Mouse (Mus musculus): Measurements from ENCODE around the gene Tnni1.

DNA sequence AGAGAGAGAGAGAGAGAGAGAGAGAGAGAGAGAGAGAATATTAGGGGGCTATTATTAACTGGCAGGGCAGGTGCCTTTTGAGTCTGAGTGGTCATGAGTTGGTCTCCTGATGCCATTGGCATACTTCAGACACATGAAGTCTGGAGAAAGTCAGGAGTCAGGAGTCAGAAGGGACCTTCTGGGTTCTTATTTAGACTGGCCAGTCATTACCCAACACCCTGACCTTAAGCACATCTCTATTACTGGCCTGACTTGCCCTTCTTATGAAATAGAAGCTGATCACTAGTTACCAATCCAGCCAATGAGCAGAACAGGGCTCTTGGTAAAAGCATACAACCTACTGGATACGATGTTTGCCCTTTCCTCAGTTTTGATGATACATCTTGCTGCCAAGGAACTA lies 2.2 kb upstream of the Tnni1 start:
- TF ChIP-seq CTCF (IDR thresholded peaks at IDR 0.05; ENCODE audit: low read depth, low read length) (no peak), POLR2A (IDR thresholded peaks at IDR 0.05; ENCODE audit: extremely low read depth, insufficient read depth, low read length) (no peak)
